Mouse (Mus musculus): ENCODE data around the gene Tmem190. TPM values are rescaled to one million over a fixed set of nuclear protein-coding genes. Genes with fewer than 3 reads are reported as not detected.
"Not testable (repeated sequence)": the region's sequence is repeated elsewhere in the genome, so short reads cannot be mapped to it uniquely, and the experiment has no call there.

The Tmem190 gene
- total RNA-seq, 2 experiments from 2014 or later: not detected

- intact Hi-C loops (cut with DNase I): no loop called here
- no peak for DNase-seq (ENCODE audit: low spot score in 2 of 2)
These were observed 19.5 kb downstream of the Tmem190 start for GRCm38 (mm10) chr7:4802247-4802646.

- peak in 1 of 2 experiments; percentile 58 for DNase-seq (ENCODE audit: low spot score in 2 of 2)
These were observed 24.0 kb downstream of the Tmem190 start for GRCm38 (mm10) chr7:4806716-4807115.

GRCm38 (mm10) chr7:4811131-4811530 is 28.4 kb downstream of the Tmem190 start:
- DNase-seq (ENCODE audit: low spot score in 2 of 2); intact Hi-C loops (cut with DNase I): not testable (repeated sequence)

More at GRCm38 (mm10) chr7:4806716-4807115, 24.0 kb downstream of the Tmem190 start:
- intact Hi-C loops (cut with DNase I): loop anchor here (5.0 kb wide), 2 partner anchors 114 to 249 kb away; partner anchors contain the start of gene Brsk1

GRCm38 (mm10) chr7:4811842-4812302 is 29.1 kb downstream of the Tmem190 start:
- DNase-seq (ENCODE audit: low spot score in 2 of 2): peak in 1 of 2 experiments; percentile 40
- intact Hi-C loops (cut with DNase I): no loop called here

GRCm38 (mm10) chr7:4812303-4813104 is 29.8 kb downstream of the Tmem190 start, which contains the start of gene Ube2s:
Gene Ube2s, minus strand, starts transcription at chr7:4812590.
- intact Hi-C loops (cut with DNase I): no loop called here
- DNase-seq (ENCODE audit: low spot score in 2 of 2): peak; percentile 98 to 99

GRCm38 (mm10) chr7:4813105-4813791 is 30.5 kb downstream of the Tmem190 start:
- intact Hi-C loops (cut with DNase I): no loop called here
- no peak for DNase-seq (ENCODE audit: low spot score in 2 of 2)

- no peak for DNase-seq (ENCODE audit: low spot score in 2 of 2)
- intact Hi-C loops (cut with DNase I): no loop called here
These were observed 33.8 kb downstream of the Tmem190 start for GRCm38 (mm10) chr7:4816559-4816958.

- intact Hi-C loops (cut with DNase I); DNase-seq (ENCODE audit: low spot score in 2 of 2): not testable (repeated sequence)
These were observed 38.2 kb downstream of the Tmem190 start for GRCm38 (mm10) chr7:4820925-4821324.

- peak in 1 of 2 experiments; percentile 63 for DNase-seq (ENCODE audit: low spot score in 2 of 2)
- intact Hi-C loops (cut with DNase I): no loop called here
These were observed 39.0 kb downstream of the Tmem190 start for GRCm38 (mm10) chr7:4821690-4822089.

- DNase-seq (ENCODE audit: low spot score in 2 of 2): no peak
- intact Hi-C loops (cut with DNase I): no loop called here
These were observed 39.6 kb downstream of the Tmem190 start for GRCm38 (mm10) chr7:4822162-4822907.

- intact Hi-C loops (cut with DNase I): no loop called here
- DNase-seq (ENCODE audit: low spot score in 2 of 2): no peak
These were observed 42.6 kb downstream of the Tmem190 start for GRCm38 (mm10) chr7:4825365-4825764.

GRCm38 (mm10) chr7:4830476-4830875 is 47.7 kb downstream of the Tmem190 start:
- intact Hi-C loops (cut with DNase I): no loop called here
- DNase-seq (ENCODE audit: low spot score in 2 of 2): no peak

Other genes starting within 250 kb of the Tmem190 start
- gene Syt5, start 235.4 kb upstream of the Tmem190 start, total RNA-seq (2021): 100 to 1,000 TPM; 241 to 259 TPM
- under 1 TPM; 0.57 to 0.93 TPM for gene Ptprh, start 178.9 kb upstream of the Tmem190 start, total RNA-seq (2021)
- gene Tmem86b, start 151.5 kb upstream of the Tmem190 start, total RNA-seq (2021): 10 to 100 TPM; 10.8 to 10.9 TPM
- 100 to 1,000 TPM; 132 to 135 TPM for gene Ppp6r1, start 123.9 kb upstream of the Tmem190 start, total RNA-seq (2021)
- 100 to 1,000 TPM; 102 to 108 TPM for gene Hspbp1, start 97.9 kb upstream of the Tmem190 start, total RNA-seq (2021)
- 100 to 1,000 TPM; 330 to 331 TPM for gene Brsk1, start 92.3 kb upstream of the Tmem190 start, total RNA-seq (2021)
- under 1 TPM in 1 of 2 experiments, not detected in 1; 0.21 TPM for gene Tmem150b, start 57.7 kb upstream of the Tmem190 start, total RNA-seq (2021)
- 10 to 100 TPM; 37.1 to 43.3 TPM for gene Kmt5c, start 42.8 kb upstream of the Tmem190 start, total RNA-seq (2021)
- gene Cox6b2, start 29.8 kb upstream of the Tmem190 start, total RNA-seq (2021): 1 to 10 TPM; 5.1 to 5.7 TPM
- not detected for gene Fam71e2, start 11.6 kb upstream of the Tmem190 start, total RNA-seq (2021)
- gene Il11, start 78 bp upstream of the Tmem190 start, total RNA-seq (2021): under 1 TPM; 0.18 to 0.55 TPM
- 1 to 10 TPM; 2.7 to 4.4 TPM for gene Tmem238, start 6.7 kb downstream of the Tmem190 start, total RNA-seq (2021)
- 100 to 1,000 TPM; 480 to 489 TPM for gene Rpl28, start 9.9 kb downstream of the Tmem190 start, total RNA-seq (2021)
- 100 to 1,000 TPM; 115 to 145 TPM for gene Ube2s, start 29.7 kb downstream of the Tmem190 start, total RNA-seq (2021)
- 100 to 1,000 TPM; 116 to 133 TPM for gene Shisa7, start 61.8 kb downstream of the Tmem190 start, total RNA-seq (2021)
- 1 to 10 TPM; 4.6 to 5.0 TPM for gene Isoc2b, start 87.3 kb downstream of the Tmem190 start, total RNA-seq (2021)
- 1 to 10 TPM; 7.5 to 8.6 TPM for gene Isoc2a, start 94.2 kb downstream of the Tmem190 start, total RNA-seq (2021)
- under 1 TPM; 0.29 to 0.34 TPM for gene Gm36210, start 123.6 kb downstream of the Tmem190 start, total RNA-seq (2021)
- gene Zfp628, start 132.3 kb downstream of the Tmem190 start, total RNA-seq (2021): 10 to 100 TPM; 14.5 to 16.3 TPM
- 10 to 100 TPM; 86.6 to 92.4 TPM for gene Nat14, start 139.1 kb downstream of the Tmem190 start, total RNA-seq (2021)
- 1 to 10 TPM; 2.3 to 2.9 TPM for gene Ssc5d, start 142.8 kb downstream of the Tmem190 start, total RNA-seq (2021)
- under 1 TPM in 1 of 2 experiments, not detected in 1; 0.15 TPM for gene Sbk2, start 181.5 kb downstream of the Tmem190 start, total RNA-seq (2021)
- gene Sbk3, start 188.2 kb downstream of the Tmem190 start, total RNA-seq (2021): under 1 TPM; 0.42 to 0.55 TPM
- gene Zfp579, start 213.2 kb downstream of the Tmem190 start, total RNA-seq (2021): 10 to 100 TPM; 33.8 to 36.3 TPM
- 1 to 10 TPM; 5.3 to 6.7 TPM for gene Zfp524, start 231.5 kb downstream of the Tmem190 start, total RNA-seq (2021)
- gene Fiz1, start 231.8 kb downstream of the Tmem190 start, total RNA-seq (2021): 10 to 100 TPM; 24.9 to 25.3 TPM
- not detected for gene Gm44973, start 232.6 kb downstream of the Tmem190 start, total RNA-seq (2021)
- gene Zfp865, start 237.4 kb downstream of the Tmem190 start, total RNA-seq (2021): 10 to 100 TPM; 34.1 to 35.2 TPM
- 10 to 100 TPM; 65.7 to 68.5 TPM for gene Ccdc106, start 237.6 kb downstream of the Tmem190 start, total RNA-seq (2021)

Measured in left cerebral cortex, postnatal 14 days (tissue).